Mouse (Mus musculus) hindbrain, embryonic 15.5 days (tissue): Measurements from ENCODE around the gene Cramp1l. TPM values are rescaled to one million over a fixed set of nuclear protein-coding genes. Genes with fewer than 3 reads are reported as not detected.

ENCODE experiments used
- ATAC-seq: fragments of 200-750 bp; cut with Nextera tagmentation; 2 replicates; pipeline ENCODE4 v1.8.0; 2017; ENCODE audit warnings: low read depth, moderate number of reproducible peaks, moderate TSS enrichment; ENCODE audit not compliant: low FRiP score
- H3K27ac ChIP-seq: fragments of 300-500 bp; sonication (generic); replicated peaks from 2 replicates; pipeline ENCODE4 v1.5.1; 2015; ENCODE audit warnings: mild to moderate bottlenecking, inconsistent platforms
- H3K27me3 ChIP-seq: fragments of 300-500 bp; sonication (generic); 2 replicates; pipeline ENCODE4 v1.6.1; 2015; ENCODE audit warnings: control low read depth, inconsistent platforms
- H3K36me3 ChIP-seq: fragments of 300-500 bp; sonication (generic); 2 replicates; pipeline ENCODE4 v1.6.1; 2015; ENCODE audit warnings: control low read depth, inconsistent platforms
- H3K4me1 ChIP-seq: fragments of 300-500 bp; sonication (generic); replicated peaks from 2 replicates; pipeline ENCODE4 v1.6.1; 2015; ENCODE audit warnings: control low read depth, inconsistent platforms
- H3K4me2 ChIP-seq: fragments of 300-500 bp; sonication (generic); 2 replicates; pipeline ENCODE4 v1.6.1; 2015; ENCODE audit warnings: moderate library complexity, mild to moderate bottlenecking, inconsistent platforms
- H3K4me3 ChIP-seq: fragments of 300-500 bp; sonication (generic); 2 replicates; pipeline ENCODE4 v1.5.1; 2015; ENCODE audit warnings: mild to moderate bottlenecking, inconsistent platforms
- H3K9ac ChIP-seq: fragments of 300-500 bp; sonication (generic); 2 replicates; pipeline ENCODE4 v1.6.1; 2015; ENCODE audit warnings: inconsistent platforms
- H3K9me3 ChIP-seq: fragments of 300-500 bp; sonication (generic); 2 replicates; pipeline ENCODE4 v1.6.1; 2016; ENCODE audit warnings: control low read depth, inconsistent platforms
- WGBS: fragments of 180-500 bp; shearing (Covaris S2); methylation state at CpG from one replicate; pipeline ENCODE4 v1.1.7; 2015; 5-methylcytosine and 5-hydroxymethylcytosine counted together
- polyA plus RNA-seq: library from polyadenylated mRNA; unstranded; fragments of >200 nt; fragmentation: Nextera tagmentation; extraction: Ambion mirVana; gene quantifications from 2 replicates; pipeline ENCODE4 v1.2.1, GENCODE M21; 2015

The Cramp1l gene
- polyA plus RNA-seq, 1 experiment from 2014 or later, result 6.3 TPM

DNA sequence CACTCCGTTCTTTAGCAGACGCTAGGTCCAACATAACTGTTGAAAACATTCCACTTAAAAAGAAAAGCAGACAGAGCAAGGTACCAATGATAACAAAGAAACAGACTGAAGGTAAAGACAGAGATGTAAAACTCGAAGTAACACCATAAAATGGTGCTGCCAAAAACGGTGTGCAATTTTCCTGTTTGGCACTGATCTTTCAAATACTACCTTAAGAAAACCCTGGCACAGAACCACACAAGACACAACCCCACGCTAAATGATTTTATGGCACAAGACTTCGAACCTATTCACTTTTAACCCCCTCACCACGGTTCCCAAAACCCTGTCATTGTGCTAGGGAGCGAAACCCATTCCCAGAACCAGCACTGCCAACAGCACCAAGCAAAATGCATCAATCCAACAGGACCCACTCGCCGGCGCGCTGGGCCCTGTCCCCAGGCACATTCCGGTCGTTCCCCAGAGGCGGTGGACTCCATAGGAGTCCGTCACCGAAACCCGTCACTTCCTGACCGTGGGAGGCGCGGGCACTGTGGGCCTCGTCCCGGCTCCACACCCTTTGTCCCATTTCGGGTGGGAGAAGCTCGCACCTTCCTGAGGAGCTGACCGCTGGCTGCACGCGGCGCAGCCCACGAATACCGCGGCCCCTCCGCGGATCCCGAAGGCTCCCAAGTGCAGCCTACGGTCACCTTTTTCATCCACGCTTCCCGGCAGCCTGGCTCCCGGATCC lies 582 bp downstream of the Cramp1l start:
- Histone ChIP-seq H3K36me3 (peaks cover 26% of the 10 kb centered on the region), H3K27me3 (no peaks in the 10 kb centered on the region), H3K9ac (peak overlapping the region; percentile 89), H3K9me3 (no peaks in the 10 kb centered on the region), H3K4me2 (peak overlapping the region; percentile 97), H3K4me3 (peak overlapping the region; percentile 88), H3K4me1 (peaks cover 49% of the 10 kb centered on the region), H3K27ac (peak overlapping the region; percentile 78)
- WGBS, result under 1% methylated on average over 39 of the region's 39 CpGs
- ATAC-seq, result no peak

GRCm38 (mm10) chr17:25013606-25014501 lies 1.7 kb downstream of the Cramp1l start:
- H3K4me1 ChIP-seq, result peaks cover 49% of the 10 kb centered on the region
- peak overlapping the region; percentile 88 for H3K4me3 ChIP-seq
- peak overlapping the region; percentile 73 for H3K27ac ChIP-seq
- H3K4me2 ChIP-seq, result peak overlapping the region; percentile 97
- under 1% methylated on average over 69 of the region's 81 CpGs for whole genome bisulfite sequencing
- peaks cover 31% of the 10 kb centered on the region for H3K36me3 ChIP-seq
- no peaks in the 10 kb centered on the region for H3K9me3 ChIP-seq
- ATAC-seq, result no peak
- H3K9ac ChIP-seq, result peak overlapping the region; percentile 89
- no peaks in the 10 kb centered on the region for H3K27me3 ChIP-seq

- no peak for ATAC-seq
- H3K9ac ChIP-seq, result no peak overlapping the region
- no peak overlapping the region for H3K27ac ChIP-seq
- peaks cover 10% of the 10 kb centered on the region for H3K4me1 ChIP-seq
- no peak overlapping the region for H3K4me3 ChIP-seq
- no peak overlapping the region for H3K4me2 ChIP-seq
- H3K9me3 ChIP-seq, result no peaks in the 10 kb centered on the region
- H3K27me3 ChIP-seq, result no peaks in the 10 kb centered on the region
- H3K36me3 ChIP-seq, result peaks cover 44% of the 10 kb centered on the region
Measured at GRCm38 (mm10) chr17:25007480-25007879, 8.1 kb downstream of the Cramp1l start.

GRCm38 (mm10) chr17:25005102-25005501 lies 10.5 kb downstream of the Cramp1l start:
- no peaks in the 10 kb centered on the region for H3K4me1 ChIP-seq
- H3K36me3 ChIP-seq, result peaks cover 36% of the 10 kb centered on the region
- no peak overlapping the region for H3K9ac ChIP-seq
- H3K4me2 ChIP-seq, result no peak overlapping the region
- no peak overlapping the region for H3K4me3 ChIP-seq
- H3K27ac ChIP-seq, result no peak overlapping the region
- WGBS, result 96% methylated on average over 3 of the region's 3 CpGs
- no peaks in the 10 kb centered on the region for H3K9me3 ChIP-seq
- no peak for ATAC-seq
- H3K27me3 ChIP-seq, result no peaks in the 10 kb centered on the region

DNA sequence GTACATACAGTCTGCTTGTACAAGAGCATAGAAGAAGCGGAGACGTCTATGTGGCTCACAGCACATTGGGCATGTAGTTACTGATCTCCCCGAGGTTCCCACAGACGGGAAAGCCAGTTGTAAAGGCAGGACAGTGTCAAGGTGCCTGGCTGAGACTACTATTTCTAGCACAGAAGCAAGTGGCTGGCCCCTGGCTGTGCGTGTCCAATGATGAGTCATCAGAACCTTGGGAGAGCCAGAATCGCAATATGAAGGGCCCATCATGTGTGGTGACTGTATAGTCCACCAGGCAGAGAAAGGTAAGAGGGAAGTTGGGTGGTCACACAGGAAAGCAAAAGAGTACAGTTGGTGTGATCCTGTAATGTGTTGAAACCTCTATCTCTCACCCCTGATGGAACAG lies 20.9 kb downstream of the Cramp1l start:
- Histone ChIP-seq H3K9ac (no peak overlapping the region), H3K4me2 (no peak overlapping the region), H3K9me3 (no peaks in the 10 kb centered on the region), H3K36me3 (peaks cover 91% of the 10 kb centered on the region), H3K4me3 (no peak overlapping the region), H3K27ac (no peak overlapping the region), H3K27me3 (no peaks in the 10 kb centered on the region), H3K4me1 (no peaks in the 10 kb centered on the region)
- 96% methylated on average over 6 of the region's 6 CpGs for WGBS
- ATAC-seq, result no peak

- H3K9ac ChIP-seq, result no peak overlapping the region
- no peak overlapping the region for H3K4me3 ChIP-seq
- H3K4me2 ChIP-seq, result no peak overlapping the region
- no peak for ATAC-seq
- no peak overlapping the region for H3K27ac ChIP-seq
- peaks cover 93% of the 10 kb centered on the region for H3K36me3 ChIP-seq
- WGBS, result 95% methylated on average over 6 of the region's 6 CpGs
- no peaks in the 10 kb centered on the region for H3K4me1 ChIP-seq
- no peaks in the 10 kb centered on the region for H3K9me3 ChIP-seq
- no peaks in the 10 kb centered on the region for H3K27me3 ChIP-seq
Measured at GRCm38 (mm10) chr17:24987221-24987620, 28.4 kb downstream of the Cramp1l start.

DNA sequence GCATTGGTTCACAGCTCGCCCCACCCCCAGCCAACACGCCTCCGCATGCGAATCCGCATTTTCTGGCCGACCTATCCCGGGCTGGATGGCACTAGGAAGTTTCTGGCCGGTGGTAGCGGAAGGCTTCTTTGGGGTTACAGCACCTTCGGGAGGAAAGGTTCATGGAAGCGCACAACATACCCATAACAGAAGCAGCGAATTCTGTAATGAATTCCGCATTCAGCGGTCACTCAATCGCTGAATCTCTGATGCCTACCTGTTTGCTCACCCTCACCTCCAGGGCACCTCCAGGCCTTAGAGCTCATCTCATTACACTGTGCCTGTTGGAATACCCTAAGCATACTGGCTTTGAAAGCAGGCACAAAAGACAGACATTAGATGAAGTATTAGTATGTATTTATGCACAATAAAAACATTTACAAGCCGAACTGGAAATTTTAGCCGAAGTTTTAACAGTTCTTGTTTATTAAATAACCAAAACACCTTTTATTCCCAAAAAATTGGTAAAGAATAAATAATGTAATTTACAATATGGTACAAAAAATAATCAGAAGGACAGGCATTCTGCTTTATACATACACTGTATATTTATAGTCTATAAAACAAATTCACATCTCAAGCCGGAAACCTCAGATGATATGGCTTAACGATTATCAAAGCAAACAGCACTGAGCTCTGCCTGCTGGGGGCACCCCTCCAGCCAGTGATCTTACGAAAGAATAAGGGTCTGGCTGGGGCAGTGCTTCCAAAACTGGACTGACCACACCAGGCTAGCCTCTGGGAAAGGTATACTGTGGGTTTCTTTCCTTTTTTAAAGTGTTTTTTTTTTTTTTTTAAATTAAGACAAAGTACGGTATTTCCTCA lies 54.5 kb downstream of the Cramp1l start:
- ATAC-seq, result peak; percentile 38
- Histone ChIP-seq H3K4me3 (peak overlapping the region; percentile 70), H3K36me3 (peaks cover 43% of the 10 kb centered on the region), H3K27ac (peak overlapping the region; percentile 38; the same call in 1 of the 2 replicates), H3K4me2 (peak overlapping the region; percentile 60), H3K9ac (no peak overlapping the region), H3K4me1 (peaks cover 18% of the 10 kb centered on the region), H3K27me3 (no peaks in the 10 kb centered on the region), H3K9me3 (no peaks in the 10 kb centered on the region)
- WGBS, result 16% methylated on average over 21 of the region's 21 CpGs

GRCm38 (mm10) chr17:24960135-24960851 lies 55.3 kb downstream of the Cramp1l start, which contains the start of gene Jpt2:
Gene Jpt2 (minus strand): TSS chr17:24960689.
- Histone ChIP-seq H3K27ac (peak within 1 kb of the TSS; percentile 86), H3K9ac (peak within 1 kb of the TSS; percentile 69), H3K36me3 (peaks cover 43% of the 10 kb centered on the region), H3K4me1 (peaks cover 18% of the 10 kb centered on the region), H3K4me3 (peak within 1 kb of the TSS; percentile 70), H3K9me3 (no peaks in the 10 kb centered on the region), H3K27me3 (no peaks in the 10 kb centered on the region), H3K4me2 (peak within 1 kb of the TSS; percentile 60)
- under 1% methylated on average over 47 of the region's 59 CpGs for WGBS
- ATAC-seq, result peak; percentile 100

- H3K4me2 ChIP-seq, result peak overlapping the region; percentile 60
- H3K27me3 ChIP-seq, result no peaks in the 10 kb centered on the region
- H3K9me3 ChIP-seq, result no peaks in the 10 kb centered on the region
- peaks cover 38% of the 10 kb centered on the region for H3K36me3 ChIP-seq
- peaks cover 18% of the 10 kb centered on the region for H3K4me1 ChIP-seq
- H3K9ac ChIP-seq, result peak overlapping the region; percentile 69; the same call in 1 of the 2 replicates
- 33% methylated on average over 8 of the region's 8 CpGs for WGBS
- H3K4me3 ChIP-seq, result peak overlapping the region; percentile 70
- no peak for ATAC-seq
- peak overlapping the region; percentile 86 for H3K27ac ChIP-seq
Measured at GRCm38 (mm10) chr17:24959371-24959770, 56.2 kb downstream of the Cramp1l start.

DNA sequence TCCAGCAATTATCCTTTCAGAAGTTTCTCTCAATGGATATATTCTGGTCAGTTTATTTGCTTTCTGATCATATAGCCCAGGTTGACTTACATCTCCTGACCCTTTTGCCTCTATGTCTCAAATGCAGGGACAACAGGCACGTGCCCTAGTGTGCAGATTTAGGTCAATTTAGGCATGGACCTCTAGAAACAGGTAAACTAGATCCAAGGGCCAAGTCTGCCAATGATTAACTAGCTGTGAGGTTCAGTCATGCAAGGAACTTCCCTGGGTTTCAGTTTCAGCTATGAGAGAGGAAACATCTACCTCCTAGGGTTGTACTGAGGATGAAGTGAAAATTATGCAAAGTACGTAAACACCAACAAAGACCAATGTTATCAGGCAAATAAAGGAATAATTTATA lies 62.3 kb downstream of the Cramp1l start:
- Histone ChIP-seq H3K36me3 (peaks cover 48% of the 10 kb centered on the region), H3K4me2 (no peak overlapping the region), H3K9me3 (no peaks in the 10 kb centered on the region), H3K4me3 (no peak overlapping the region), H3K9ac (no peak overlapping the region), H3K27me3 (no peaks in the 10 kb centered on the region), H3K4me1 (no peaks in the 10 kb centered on the region), H3K27ac (no peak overlapping the region)
- ATAC-seq, result no peak
- 96% methylated on average over 2 of the region's 2 CpGs for WGBS

- WGBS, result 91% methylated on average over 2 of the region's 2 CpGs
- H3K27ac ChIP-seq, result no peak overlapping the region
- H3K9me3 ChIP-seq, result no peaks in the 10 kb centered on the region
- H3K4me3 ChIP-seq, result no peak overlapping the region
- no peak for ATAC-seq
- no peaks in the 10 kb centered on the region for H3K27me3 ChIP-seq
- H3K4me1 ChIP-seq, result no peaks in the 10 kb centered on the region
- H3K9ac ChIP-seq, result no peak overlapping the region
- no peak overlapping the region for H3K4me2 ChIP-seq
- peaks cover 59% of the 10 kb centered on the region for H3K36me3 ChIP-seq
Measured at GRCm38 (mm10) chr17:24950671-24951070, 64.9 kb downstream of the Cramp1l start.
